Mouse (Mus musculus) small intestine, adult 2 months (tissue): ENCODE data around the gene Rd3.

Experiments used
- CTCF ChIP-seq: fragments of 200-500 bp; IDR thresholded peaks from 2 replicates; pipeline ENCODE4 v1.5.1; 2012; ENCODE audit warnings: low read depth, mild to moderate bottlenecking, control low read depth, inconsistent platforms, low read length, moderate library complexity, mixed read lengths; ENCODE audit not compliant: insufficient replicate concordance, insufficient read length; ENCODE audit errors: extremely low read depth
- POLR2A ChIP-seq: fragments of 200-500 bp; IDR thresholded peaks from 2 replicates; pipeline ENCODE4 v1.6.1; 2012; ENCODE audit warnings: low read depth, mild to moderate bottlenecking, control low read depth, inconsistent platforms, low read length, moderate library complexity

- TF ChIP-seq CTCF (no peak), POLR2A (no peak)
These were observed at the start of gene Rd3 for GRCm38 (mm10) chr1:191977187-191977586.
